Mouse (Mus musculus) gastrocnemius, postnatal 25 days (tissue): ENCODE measurements around the gene Socs7. TPM values are rescaled to one million over a fixed set of nuclear protein-coding genes. Genes with fewer than 3 reads are reported as not detected.

ENCODE experiments used
- DNase-seq: peaks from one replicate; pipeline ENCODE4 v3.0.0; 2022
- total RNA-seq, 2 experiments: library from RNA; stranded (reverse); gene quantifications; 1 replicate in 1 of 2; 2 replicates in 1 of 2; pipeline ENCODE4 v1.2.3; 2021

Gene Socs7
- total RNA-seq, 2 experiments from 2014 or later, result 38.9 to 39.2 TPM

DNA sequence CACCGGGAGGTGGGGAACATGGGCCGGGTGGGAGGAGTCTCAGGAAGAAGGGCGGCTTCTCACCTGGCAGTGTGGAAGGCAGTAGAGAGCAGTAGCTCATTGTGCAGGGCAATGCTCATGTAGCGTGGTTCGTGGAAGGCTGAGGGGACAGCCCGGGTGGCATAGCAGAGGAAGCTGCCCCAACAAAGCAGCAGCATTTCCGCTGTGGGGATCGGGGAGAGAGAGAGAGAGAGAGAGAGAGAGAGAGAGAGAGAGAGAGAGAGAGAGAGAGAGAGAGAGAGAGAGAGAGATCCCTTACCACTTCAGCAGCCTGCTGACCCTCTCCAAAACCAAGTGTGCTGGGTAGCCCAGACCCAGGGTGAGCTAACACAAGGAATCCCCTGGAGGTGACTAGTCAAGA is 19.2 kb upstream of the Socs7 start:
- DNase-seq, result no peak

- DNase-seq, result peak; percentile 29
Measured at GRCm38 (mm10) chr11:97343619-97344018, 18.7 kb upstream of the Socs7 start.

DNA sequence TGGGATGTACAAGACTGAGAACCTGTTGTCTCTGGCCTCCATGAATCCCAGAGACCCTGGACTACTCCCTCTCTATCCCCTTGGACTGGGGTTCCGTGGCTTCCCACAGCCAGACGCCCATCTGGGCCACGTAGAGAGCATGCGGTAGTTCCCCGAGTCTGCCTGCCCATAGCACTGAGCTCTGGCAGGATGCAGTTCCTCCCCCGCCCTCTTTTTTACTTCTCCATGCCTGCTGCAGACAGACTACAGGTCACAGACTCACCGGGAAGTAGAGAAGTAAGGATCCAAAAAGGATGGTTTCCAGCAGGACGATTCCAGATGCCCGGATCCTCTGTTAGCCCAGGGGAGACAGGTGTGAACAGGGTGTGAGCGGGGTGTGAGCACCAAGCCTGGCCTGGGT is 16.9 kb upstream of the Socs7 start:
- no peak for DNase-seq

GRCm38 (mm10) chr11:97346383-97346782 is 16.0 kb upstream of the Socs7 start:
- DNase-seq, result peak; percentile 27

GRCm38 (mm10) chr11:97347291-97347690 is 15.1 kb upstream of the Socs7 start:
- DNase-seq, result no peak

DNA sequence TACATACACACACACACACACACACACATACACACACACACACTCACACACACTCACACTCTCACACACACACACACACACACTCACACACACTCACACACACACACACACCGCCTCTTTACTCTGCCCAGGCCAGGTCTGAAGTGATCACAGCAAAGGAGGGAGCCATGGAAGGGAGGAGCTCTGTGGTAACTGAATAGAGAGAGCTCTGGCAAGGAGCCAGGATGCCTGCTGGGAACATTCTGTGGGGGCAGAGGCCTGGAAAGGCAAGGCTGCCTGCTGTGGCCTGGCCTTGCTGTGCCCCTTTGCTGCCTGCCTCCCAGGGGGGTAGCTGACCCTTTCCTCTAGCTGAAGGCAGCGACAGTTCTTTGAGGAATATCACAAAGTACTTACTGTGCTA is 12.3 kb upstream of the Socs7 start:
- DNase-seq, result no peak

DNA sequence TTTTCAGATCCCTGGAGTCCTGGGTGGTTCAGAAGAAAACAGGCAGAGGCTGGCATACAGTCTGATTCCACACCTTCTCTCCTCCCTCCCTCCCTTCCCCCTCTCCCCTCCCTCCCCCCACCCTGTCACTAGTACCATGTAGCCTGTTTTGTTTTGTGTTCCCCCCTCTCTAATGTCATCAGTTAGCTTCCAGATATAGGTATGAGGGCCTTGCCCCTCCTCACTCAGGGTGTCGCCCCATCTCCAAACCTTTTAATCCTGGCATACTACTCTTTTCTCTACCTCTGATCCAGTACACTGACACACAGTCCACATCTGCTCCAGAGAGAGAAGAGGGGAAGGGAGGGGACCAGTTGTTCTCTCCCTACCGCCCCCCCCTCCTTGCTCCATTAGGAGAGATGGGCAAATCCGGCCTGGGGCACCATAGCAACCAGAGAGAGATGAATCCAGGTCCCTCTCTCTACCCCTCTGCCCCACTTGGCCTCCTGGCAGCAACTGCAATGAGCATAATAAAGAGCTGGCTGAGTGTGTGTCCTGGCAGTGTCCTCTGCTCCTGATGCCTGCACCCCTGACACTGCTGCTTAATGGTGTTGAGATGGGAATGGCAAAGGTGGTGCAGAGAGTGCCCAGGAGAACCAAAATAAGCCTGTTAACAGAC is 10.2 kb upstream of the Socs7 start, which contains the start of gene Gpr179:
Gene Gpr179, minus strand, starts transcription at position 51 of the 658 bp plus-strand sequence.
- DNase-seq, result no peak

DNA sequence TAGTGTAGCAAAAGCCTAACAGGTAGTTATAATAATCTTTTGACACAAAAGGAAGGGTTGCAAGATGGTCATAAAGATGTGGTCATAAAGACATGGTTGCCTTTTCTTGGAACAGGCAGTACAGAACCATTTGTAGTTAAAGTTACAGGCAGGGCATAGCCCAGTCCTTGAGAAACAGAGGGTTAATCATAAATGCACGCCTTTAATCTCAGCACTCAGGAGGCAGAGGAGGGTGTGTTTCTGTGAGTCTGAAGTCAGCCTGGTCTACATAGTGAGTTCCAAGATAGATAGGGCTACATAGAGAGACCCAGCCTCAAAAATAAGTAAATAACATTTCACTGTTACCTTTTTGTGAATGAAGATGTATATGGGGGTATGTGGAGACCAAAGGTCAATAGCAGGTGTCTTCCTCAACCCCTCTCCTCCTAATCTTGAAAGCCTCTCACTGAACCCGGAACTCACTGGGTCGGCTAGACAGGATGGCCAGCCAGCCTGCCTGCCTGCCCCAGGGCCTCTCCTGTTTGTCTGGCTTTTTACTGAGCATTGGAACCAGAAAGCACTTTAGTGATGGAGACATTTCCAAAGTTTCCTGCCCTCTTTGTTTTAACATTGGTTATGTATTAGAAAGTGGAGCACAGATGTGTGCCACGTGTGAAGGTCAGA is 9.3 kb upstream of the Socs7 start:
- DNase-seq, result no peak

DNA sequence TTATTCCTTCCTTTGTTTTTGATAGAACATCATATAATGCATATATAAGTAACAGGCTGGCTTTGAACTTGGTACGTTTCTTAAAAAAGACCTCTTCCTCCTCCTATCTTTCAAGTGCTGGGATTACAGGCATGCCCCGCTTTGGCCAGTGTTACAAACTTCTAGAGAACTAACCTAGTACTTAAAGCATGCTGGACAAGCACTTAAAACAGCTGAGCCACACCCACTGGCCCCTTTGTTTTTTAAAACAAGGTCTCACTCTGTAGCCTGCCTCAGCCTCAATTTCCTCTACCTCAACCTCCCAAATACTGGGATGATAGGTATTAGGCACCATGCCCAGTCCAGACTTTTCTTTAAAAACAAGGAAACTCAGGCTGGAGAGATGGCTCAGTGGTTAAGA is 7.7 kb upstream of the Socs7 start:
- DNase-seq, result no peak

- DNase-seq, result no peak
Measured at GRCm38 (mm10) chr11:97355247-97355646, 7.1 kb upstream of the Socs7 start.

- peak; percentile 47 for DNase-seq
Measured at GRCm38 (mm10) chr11:97357663-97358062, 4.7 kb upstream of the Socs7 start.

DNA sequence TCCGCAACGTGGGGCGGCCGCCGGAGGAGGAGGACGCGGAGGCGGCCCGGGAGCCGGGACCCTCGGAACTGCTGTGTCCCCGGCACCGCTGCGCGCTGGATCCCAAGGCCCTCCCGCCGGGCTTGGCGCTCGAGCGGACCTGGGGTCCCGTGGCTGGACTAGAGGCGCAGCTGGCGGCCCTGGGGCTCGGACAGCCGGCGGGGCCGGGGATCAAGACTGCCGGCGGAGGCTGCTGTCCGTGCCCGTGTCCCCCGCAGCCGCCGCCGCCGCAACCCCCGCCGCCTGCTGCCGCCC is 245 bp downstream of the Socs7 start:
- no peak for DNase-seq

GRCm38 (mm10) chr11:97362943-97363643 is 742 bp downstream of the Socs7 start:
- peak; percentile 39 for DNase-seq

GRCm38 (mm10) chr11:97363644-97363995 is 1.3 kb downstream of the Socs7 start:
- no peak for DNase-seq

- DNase-seq, result no peak
Measured at GRCm38 (mm10) chr11:97365556-97365955, 3.2 kb downstream of the Socs7 start.

- no peak for DNase-seq
Measured at GRCm38 (mm10) chr11:97368501-97368900, 6.2 kb downstream of the Socs7 start.

DNA sequence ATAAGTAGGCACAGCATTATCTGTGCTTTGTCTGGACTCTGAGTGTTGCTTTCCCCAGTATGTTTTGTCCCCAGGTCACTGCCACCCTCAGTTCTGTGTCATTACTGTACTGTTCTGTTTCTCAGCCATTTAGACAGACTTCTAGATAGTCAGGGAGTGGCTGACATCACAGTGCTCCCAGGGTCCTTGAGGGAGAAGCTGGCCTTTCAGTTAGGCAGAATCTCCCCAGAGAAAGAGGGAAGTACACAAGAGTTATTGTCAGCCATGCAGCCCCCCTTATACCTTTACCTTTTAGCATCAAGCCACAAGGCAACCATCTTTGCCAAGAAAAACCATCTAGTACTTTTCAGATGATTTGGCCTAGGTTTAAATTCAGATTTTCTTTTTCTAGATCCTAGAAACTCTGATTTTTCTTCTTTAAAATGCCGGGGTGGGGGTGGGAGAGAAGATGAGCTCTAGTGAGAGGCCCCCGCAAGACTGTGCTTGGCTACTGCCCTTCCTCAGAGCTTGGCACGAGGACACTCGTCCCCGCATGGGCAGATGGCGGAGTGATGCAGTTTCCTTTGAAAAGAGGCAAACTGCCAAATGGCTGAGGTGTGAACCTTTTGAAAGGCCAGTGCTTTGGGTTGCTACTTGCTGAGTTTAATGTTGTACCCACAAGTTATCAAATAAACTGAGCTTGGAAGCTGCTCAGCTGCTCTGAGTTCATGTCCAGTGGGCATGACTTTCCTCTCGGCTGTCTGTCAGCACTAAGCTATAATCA is 8.2 kb downstream of the Socs7 start:
- peak; percentile 28 for DNase-seq

DNA sequence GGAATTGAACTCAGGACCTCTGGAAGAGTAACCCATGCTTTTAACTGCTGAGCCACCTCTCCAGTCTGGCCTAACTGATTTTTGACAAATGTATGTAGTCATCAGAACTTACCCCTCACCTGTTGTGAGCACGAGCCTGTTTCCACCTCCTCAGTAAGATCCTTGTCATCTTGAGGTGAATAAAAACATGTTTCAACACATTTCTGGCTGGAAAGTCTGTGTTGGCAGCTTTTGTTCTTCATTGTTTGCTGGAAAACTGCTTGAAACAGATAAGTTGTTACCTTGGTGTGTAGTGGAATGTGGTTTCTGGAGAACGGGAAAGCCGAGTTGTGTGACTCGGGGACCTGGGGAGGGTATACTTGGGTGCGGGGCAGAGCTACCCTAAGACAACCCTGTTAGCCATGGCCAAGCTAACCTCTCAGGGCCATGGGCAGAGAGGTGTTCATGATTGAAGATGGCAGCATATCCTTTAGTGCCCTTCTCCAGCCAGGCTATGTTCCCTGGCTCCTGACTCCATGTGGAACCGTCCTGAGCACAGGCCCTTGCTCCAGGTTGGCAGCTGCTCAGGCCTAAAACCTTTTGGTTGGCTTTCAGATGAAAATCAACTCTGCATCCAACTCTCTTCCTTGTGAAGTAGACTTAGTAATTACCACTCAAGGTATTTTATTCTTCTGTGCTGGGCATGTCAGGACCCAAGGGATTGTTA is 10.0 kb downstream of the Socs7 start:
- no peak for DNase-seq

GRCm38 (mm10) chr11:97373402-97373801 is 11.1 kb downstream of the Socs7 start:
- peak; percentile 34 for DNase-seq

- DNase-seq, result no peak
Measured at GRCm38 (mm10) chr11:97380036-97380435, 17.7 kb downstream of the Socs7 start.

GRCm38 (mm10) chr11:97383017-97383416 is 20.7 kb downstream of the Socs7 start:
- no peak for DNase-seq

DNA sequence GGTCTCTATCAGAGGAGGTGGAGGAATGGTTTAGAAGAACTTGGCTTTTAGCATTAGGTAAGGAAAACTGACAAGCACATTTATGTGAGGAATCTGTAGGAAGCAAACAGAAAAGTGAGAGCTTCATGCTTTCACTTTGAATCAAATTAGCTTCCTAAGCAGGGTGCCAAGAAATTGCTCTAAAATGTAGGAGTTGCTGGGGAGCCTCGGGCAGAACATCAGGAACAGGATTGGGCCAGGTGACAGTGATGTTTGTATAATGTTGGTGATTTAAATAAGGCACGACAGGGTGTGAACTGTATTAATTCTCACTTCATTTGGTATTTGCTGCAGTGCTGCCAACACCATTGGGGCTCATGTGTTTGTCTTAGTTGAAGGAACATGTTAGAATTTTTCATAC is 21.4 kb downstream of the Socs7 start:
- DNase-seq, result no peak
